In the genomic region with DNA sequence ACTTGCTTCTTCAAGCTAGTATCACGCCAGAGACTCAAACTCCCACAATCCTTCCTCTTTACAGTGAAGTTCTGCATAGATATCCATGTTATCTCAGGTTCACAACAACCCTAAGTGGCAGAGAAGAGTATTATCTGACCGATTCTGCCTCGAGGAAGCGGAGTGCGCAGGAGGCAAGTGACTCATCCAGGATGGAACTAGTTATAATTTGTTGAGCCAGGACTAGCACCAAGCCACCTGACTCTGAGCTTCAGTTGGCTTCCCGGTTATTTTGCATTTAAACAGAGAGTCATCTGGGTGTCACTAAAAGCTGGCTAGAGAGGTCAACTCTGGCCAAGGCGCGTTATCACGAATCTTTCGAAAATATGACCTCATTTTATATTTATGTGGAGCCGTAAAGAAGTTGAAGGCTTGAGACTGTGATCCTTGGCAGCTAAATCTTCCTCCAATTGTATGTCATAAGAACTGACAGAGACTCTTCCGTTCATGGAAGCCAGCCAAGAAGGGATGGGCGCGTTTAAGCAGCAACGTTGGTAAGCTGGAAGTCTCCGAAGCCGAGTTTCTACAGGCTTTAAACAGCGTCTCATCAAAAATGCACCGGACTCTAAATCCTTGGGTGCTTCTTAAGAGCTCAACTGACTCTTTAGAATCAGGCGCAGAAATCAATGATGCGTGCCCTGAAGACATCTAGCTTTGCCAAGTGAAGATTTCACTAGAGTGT, we compare ENCODE assay signal across 9 mouse cellular contexts.
A peak's percentile ranks its signal among the peaks of the same experiment; 100 is the strongest.
DNase-seq lines count a peak whose midpoint lies in the region; ATAC-seq and TF ChIP-seq lines count a peak whose summit lies in the region.
"Had no signal": no experiment of that assay in that cellular context is flagged by ENCODE, and none has a peak within 500 bp of the region (broad histone marks: within the 10 kb centered on the region; RNA-seq: fewer than 3 reads in every experiment).

No protein-coding gene starts in this region.

- H3K27me3 ChIP-seq in lung, postnatal 0 days (replicated peaks; ENCODE audit: insufficient read depth, low read length), result no peaks in the 10 kb centered on the region
- H3K27me3 ChIP-seq: CH12.LX had no signal

- no peaks in the 10 kb centered on the region for H3K36me3 ChIP-seq in lung, postnatal 0 days (ENCODE audit: insufficient read depth, low read length)

- intact Hi-C loops in gastrocnemius, adult 2 months (cut with DNase I), result loop anchor here (5.0 kb wide), 1 partner anchor 59 kb away; no protein-coding TSS in a partner anchor
- intact Hi-C loops in heart, postnatal 25 days (cut with DNase I), result loop anchor here (10.0 kb wide), 1 partner anchor 567 kb away; no protein-coding TSS in a partner anchor

- TF ChIP-seq CTCF in gastrocnemius, adult 2 months (IDR thresholded peaks at IDR 0.05), result no peak
- TF ChIP-seq CTCF in lung, postnatal 0 days (IDR thresholded peaks at IDR 0.05), result no peak

- H3K27ac ChIP-seq in gastrocnemius, adult 2 months, result peak overlapping the region; percentile 39; the same call in 1 of the 2 replicates
- H3K27ac ChIP-seq in lung, postnatal 0 days (ENCODE audit: low read length), result no peak overlapping the region

- TF ChIP-seq EP300 in lung, postnatal 0 days (IDR thresholded peaks at IDR 0.05), result 0 out of 2 replicates have a peak, but pooled peaks have one; percentile 12

- no peaks in the 10 kb centered on the region for H3K9me3 ChIP-seq in lung, postnatal 0 days (ENCODE audit: low read length)

- peak; percentile 64 for ATAC-seq in lung, postnatal 0 days
- ATAC-seq in inflammation-experienced regulatory T-cells, adult 6 months, result no peak

- H3K4me1 ChIP-seq in lung, postnatal 0 days (ENCODE audit: insufficient read depth, low read depth, low read length), result no peaks in the 10 kb centered on the region; the same call in 1 of the 2 replicates

- no peak overlapping the region for H3K9ac ChIP-seq in lung, postnatal 0 days (replicated peaks; ENCODE audit: low read depth)

- H3K4me2 ChIP-seq in lung, postnatal 0 days (replicated peaks; ENCODE audit: low read depth, low read length), result peak overlapping the region; percentile 23; the same call in 1 of the 2 replicates

- peak overlapping the region; percentile 44 for H3K4me3 ChIP-seq in gastrocnemius, adult 2 months
- no peak overlapping the region for H3K4me3 ChIP-seq in lung, postnatal 0 days (ENCODE audit: low read depth, low read length)

- DNase-seq in gastrocnemius, adult 2 months, result peak; percentile 40
- DNase-seq in gastrocnemius, postnatal 25 days, result no peak
- peak; percentile 76 for DNase-seq in adrenal gland, postnatal 14 days
- DNase-seq in heart, postnatal 25 days (ENCODE audit: low spot score), result peak; percentile 29
- peak; percentile 78 for DNase-seq in lung, postnatal 0 days (ENCODE audit: low spot score)
- DNase-seq in left cerebral cortex, adult 8-10 months (ENCODE audit: low spot score in 2 of 2), result no peak
- no peak for DNase-seq in thymus, adult 18-20 months

- WGBS in lung, postnatal 0 days, result 47% methylated on average over 21 of the region's 21 CpGs

Comparison
In these comparisons a context has a peak if more than half of its experiments do, and no peak if none do; other contexts are left out.
1. DNase-seq: peak in gastrocnemius, adult 2 months (single experiment), adrenal gland, postnatal 14 days (single experiment), heart, postnatal 25 days (single experiment) and lung, postnatal 0 days (single experiment); none in gastrocnemius, postnatal 25 days (single experiment), left cerebral cortex, adult 8-10 months (0 of 2) and thymus, adult 18-20 months (0 of 2).